Mouse (Mus musculus): ENCODE results near the gene 5730522E02Rik.

Gene 5730522E02Rik

DNA sequence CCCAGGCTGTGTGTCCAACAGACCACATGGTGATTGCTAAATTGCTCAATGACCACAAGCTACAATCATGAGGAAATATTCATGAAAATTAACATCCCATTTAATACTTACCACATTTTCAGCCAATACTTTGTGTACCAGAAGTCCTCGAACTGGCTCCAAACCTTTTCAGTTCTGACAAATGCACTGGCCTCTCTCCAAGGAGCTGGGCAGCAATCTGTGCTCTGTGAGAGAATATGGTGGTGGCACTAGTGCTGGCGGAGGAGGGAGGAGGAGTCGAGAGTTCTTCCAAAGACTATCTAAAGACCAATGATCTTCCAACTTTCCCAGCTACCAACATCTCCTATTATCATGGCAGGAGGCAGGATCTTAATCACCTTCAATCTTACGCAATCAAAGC is 525.8 kb downstream of the 5730522E02Rik start:
- no peak for DNase-seq (ENCODE audit: low spot score in 2 of 2)

DNA sequence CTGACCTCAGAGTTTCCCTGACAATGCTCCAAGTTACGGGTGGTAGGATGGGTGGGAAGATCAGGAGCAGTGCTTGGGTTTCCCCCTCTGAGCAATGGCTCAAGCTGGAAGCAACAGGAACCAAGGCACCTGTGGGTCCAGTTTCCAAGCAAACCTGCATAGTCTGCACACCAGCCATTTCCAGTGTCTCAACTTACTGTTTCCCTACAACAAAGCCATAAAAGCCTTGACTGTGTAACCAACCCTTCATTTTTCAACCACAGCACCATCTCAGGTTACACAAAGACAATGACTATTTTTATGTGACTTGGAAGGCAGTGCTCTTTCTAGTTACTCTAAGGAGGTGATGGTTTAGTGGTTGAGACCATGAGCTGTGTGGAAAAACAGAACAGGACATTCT is 530.7 kb downstream of the 5730522E02Rik start:
- DNase-seq (ENCODE audit: low spot score in 2 of 2), result no peak

- DNase-seq (ENCODE audit: low spot score in 2 of 2), result no peak
Observed at GRCm38 (mm10) chr11:25674194-25674593, 536.4 kb downstream of the 5730522E02Rik start.

- DNase-seq (ENCODE audit: low spot score in 2 of 2), result no peak
Observed at GRCm38 (mm10) chr11:25670018-25670417, 540.5 kb downstream of the 5730522E02Rik start.

GRCm38 (mm10) chr11:25664562-25665104 is 545.9 kb downstream of the 5730522E02Rik start:
- no peak for DNase-seq (ENCODE audit: low spot score in 2 of 2)

- DNase-seq (ENCODE audit: low spot score in 2 of 2), result peak; percentile 6 to 26
Observed at GRCm38 (mm10) chr11:25646282-25646681, 564.3 kb downstream of the 5730522E02Rik start.

DNA sequence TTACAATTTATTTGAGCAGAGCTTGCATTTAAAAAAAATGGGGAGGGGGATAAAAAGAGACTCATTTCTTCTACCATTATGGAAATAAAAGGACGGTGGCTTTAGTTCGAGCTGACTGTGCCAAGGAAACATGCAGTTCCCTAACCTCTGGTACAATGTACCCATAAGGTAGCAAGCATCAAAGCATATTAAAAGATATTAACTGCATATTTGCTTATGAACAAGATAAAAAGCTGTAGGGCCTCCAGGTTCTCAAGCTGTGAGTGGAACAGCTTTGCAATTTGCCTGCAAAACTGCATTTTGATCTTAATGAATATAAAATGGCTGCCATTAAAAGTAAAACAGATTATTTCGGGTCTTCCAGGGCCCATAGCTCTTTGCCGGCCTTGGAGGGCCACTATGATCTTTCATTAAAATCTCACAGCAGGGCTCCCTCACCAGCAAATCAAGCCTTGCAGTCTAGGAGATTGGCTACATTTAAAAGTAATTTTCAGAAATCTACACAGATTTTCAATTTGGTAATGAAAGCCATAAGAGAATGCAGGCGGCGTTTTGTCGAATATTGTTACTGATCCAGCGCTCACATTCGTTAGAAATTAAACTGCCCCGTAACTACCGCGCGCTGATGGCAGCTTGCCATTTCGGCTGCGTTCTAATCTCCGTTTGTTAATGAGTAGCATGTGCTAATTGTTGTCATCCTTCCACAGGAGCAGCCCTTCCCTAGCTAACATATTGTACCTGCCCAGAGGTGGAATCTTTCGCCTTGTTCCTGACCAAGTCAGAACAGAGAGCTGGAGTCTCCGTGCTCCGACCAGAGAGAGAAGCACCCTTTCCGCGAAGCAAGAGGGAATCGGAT is 565.6 kb downstream of the 5730522E02Rik start:
- DNase-seq (ENCODE audit: low spot score in 2 of 2), result peak; percentile 39 to 40

DNA sequence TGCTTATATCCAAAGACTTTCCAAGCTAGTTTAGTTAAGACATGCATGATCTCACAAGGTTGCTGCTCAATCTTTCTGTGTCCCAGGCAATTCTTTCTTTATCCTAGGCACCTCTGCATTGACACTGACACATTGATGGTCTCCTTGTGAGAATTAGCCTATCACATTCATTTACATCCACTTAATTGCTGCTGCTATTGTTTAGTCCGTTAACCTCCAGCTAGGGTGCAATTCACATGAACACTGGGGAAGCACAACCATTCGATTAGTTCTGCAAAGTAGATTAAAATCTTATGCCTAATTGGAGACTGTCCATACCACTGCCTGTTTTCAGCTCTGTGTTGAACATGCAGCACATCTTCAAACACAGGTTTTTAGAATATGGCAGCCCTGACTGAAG is 603.7 kb downstream of the 5730522E02Rik start:
- no peak for DNase-seq (ENCODE audit: low spot score in 2 of 2)

DNA sequence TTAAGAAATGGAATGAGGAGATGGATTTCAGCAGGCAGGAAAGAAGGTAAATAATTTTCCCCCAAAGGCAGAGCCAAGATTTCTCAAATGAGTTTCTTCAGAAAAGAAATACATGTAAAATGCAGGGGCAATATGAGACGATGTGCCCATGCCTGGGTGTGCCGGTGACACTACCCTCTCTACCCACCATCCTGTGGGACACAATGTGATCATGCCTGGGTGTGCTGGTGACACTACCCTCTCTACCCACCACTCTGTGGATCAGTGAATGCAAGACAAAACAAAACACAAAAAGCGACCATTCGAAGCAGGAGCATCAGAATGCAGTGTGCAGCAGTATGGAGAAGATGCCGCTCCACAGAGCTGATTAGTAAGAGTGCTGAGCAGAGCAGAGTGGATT is 610.5 kb downstream of the 5730522E02Rik start:
- DNase-seq (ENCODE audit: low spot score in 2 of 2), result no peak

DNA sequence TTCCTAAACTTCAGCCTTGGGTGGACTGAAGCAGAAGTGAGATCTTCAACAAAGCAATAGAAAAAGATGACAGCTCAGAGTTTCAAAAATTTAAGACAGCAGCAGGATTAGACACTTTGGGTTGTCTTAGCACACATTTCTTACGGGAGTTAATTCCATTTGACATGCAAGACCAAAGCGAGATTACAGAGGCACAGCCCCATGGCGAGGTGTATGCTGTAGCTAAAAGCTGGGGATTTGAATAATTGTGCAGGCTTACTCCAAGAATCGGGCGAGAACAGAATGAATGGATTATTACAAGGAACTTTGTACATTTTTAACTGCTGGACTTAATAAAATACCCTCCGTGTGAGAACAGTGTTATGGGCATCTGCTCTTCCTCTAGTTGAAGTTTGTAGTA is 615.3 kb downstream of the 5730522E02Rik start:
- DNase-seq (ENCODE audit: low spot score in 2 of 2), result no peak

- no peak for DNase-seq (ENCODE audit: low spot score in 2 of 2)
Observed at GRCm38 (mm10) chr11:25594780-25595179, 615.8 kb downstream of the 5730522E02Rik start.

- no peak for DNase-seq (ENCODE audit: low spot score in 2 of 2)
Observed at GRCm38 (mm10) chr11:25592268-25592667, 618.3 kb downstream of the 5730522E02Rik start.

GRCm38 (mm10) chr11:25590215-25590614 is 620.3 kb downstream of the 5730522E02Rik start:
- DNase-seq (ENCODE audit: low spot score in 2 of 2), result no peak

- DNase-seq (ENCODE audit: low spot score in 2 of 2), result no peak
Observed at GRCm38 (mm10) chr11:25589509-25589908, 621.1 kb downstream of the 5730522E02Rik start.

- DNase-seq (ENCODE audit: low spot score in 2 of 2), result peak in 1 of 2 experiments; percentile 2
Observed at GRCm38 (mm10) chr11:25574129-25574465, 636.5 kb downstream of the 5730522E02Rik start.

GRCm38 (mm10) chr11:25573408-25574128 is 637.0 kb downstream of the 5730522E02Rik start:
- no peak for DNase-seq (ENCODE audit: low spot score in 2 of 2)

DNA sequence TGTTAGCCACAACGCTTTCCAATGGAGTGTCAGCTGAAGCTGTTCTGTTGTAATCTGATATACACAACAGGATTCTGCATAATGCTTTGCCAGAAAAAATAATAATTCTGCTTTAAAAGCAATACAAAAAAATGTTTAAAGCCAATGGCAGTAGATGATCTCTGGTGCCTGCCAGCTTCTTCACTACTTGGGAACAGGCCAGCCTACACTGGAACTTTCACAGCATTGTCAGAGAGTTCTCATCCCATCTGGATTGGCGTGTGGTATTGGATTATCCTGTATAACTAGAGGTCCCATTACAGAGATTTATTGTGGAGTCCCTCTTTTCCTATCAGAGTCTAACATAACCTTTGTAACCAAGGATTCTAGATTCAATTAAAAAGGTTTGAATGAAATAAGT is 639.2 kb downstream of the 5730522E02Rik start:
- no peak for DNase-seq (ENCODE audit: low spot score in 2 of 2)

All from frontal cortex, postnatal 36 days (tissue).